Mouse (Mus musculus) subcutaneous adipose tissue, adult 2 months (tissue): Measurements from ENCODE around the gene Tnp2. TPM values are rescaled to one million over a fixed set of nuclear protein-coding genes. Genes with fewer than 3 reads are reported as not detected.

ENCODE experiments used
- polyA plus RNA-seq: library from polyadenylated mRNA; depleted of rRNA; stranded (reverse); fragments of >200 nt; gene quantifications from 2 replicates; pipeline ENCODE4 v1.2.3, GENCODE M21; 2012; ENCODE audit warnings: low replicate concordance; rRNA removed

Tnp2 gene
- 0.48 TPM in 1 of 2 replicates, not detected in the other for polyA plus RNA-seq

DNA sequence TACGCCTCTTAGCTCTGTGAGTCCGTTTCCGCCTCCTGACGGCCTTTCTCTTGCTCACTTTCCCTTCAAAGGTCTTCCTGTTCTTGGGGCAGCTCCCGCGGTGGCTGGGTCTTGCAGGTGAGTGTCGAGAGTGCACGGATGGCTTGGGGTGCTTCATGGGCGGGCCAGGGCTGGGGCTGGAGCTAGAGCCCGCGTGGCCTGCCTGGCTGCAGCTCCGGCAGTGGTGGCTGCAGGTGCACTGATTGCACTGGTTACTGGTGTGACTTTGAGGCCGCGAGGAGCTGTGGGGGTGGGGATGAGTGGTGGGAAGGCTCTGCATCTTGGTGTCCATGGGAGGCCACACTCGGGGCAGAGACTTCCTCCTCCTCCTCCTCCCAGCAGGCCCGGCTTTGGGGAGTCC, at the start of gene Tnp2:
Tnp2 (minus strand) TSS at position 390 of the 400 bp plus-strand sequence.

GRCm38 (mm10) chr16:10834911-10835587, 46.6 kb upstream of the Tnp2 start, which contains the start of gene Rmi2:
Rmi2 (plus strand) TSS chr16:10835059.

DNA sequence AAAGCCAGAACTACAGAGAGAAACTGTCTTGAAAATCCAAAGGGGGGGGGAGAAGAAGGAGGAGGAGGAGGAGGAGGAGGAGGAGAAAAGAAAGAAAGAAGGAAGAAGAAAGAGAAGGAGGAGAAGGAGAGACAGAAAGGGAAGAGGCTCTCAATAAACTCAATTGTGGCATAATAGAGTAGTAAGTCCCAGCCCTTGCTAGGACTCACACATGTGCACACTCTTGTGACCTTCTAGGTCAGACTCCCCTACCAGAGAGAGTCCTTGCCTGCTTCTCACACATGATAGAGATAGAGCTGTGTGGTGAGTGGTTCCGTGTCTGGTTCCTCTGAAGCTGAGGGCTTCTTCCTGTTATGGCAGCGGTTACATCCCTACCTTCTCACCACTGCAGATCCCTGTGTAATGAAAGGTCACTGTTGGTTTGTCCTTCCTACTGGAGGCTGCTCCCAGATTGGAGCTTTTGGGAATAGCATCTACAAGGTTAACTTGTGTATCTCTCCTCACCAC, 24.5 kb upstream of the Tnp2 start, which contains the start of gene Gm11172:
Gm11172 (plus strand) TSS at position 51 of the 507 bp plus-strand sequence.

GRCm38 (mm10) chr16:10805789-10806527, 17.5 kb upstream of the Tnp2 start, which contains the start of gene Prm1:
Prm1 (minus strand) TSS chr16:10805839.

GRCm38 (mm10) chr16:10796034-10796433, 7.6 kb upstream of the Tnp2 start, which contains the start of gene Prm2:
Prm2 (minus strand) TSS chr16:10796134.

DNA sequence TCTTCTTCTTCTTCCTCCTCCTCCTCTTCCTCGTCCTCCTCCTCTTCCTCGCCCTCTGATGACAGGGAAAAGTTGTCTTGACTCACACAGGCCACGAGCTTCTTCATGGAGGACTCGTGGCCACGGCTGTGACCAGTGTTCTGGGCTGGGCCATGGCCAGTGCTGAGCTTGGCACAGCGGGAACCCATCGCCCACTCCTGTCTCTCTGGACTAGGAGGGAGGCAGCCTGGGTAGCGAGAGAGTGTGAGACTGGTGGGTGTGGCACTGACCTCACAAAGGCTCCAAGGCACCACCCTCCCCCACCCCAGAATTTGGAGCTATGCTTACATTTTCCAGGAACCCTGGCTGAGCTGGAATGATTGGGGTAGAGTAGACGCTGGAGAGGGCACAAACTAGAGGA, 2.2 kb upstream of the Tnp2 start, which contains the start of gene Prm3:
Prm3 (minus strand) TSS at position 213 of the 400 bp plus-strand sequence.

DNA sequence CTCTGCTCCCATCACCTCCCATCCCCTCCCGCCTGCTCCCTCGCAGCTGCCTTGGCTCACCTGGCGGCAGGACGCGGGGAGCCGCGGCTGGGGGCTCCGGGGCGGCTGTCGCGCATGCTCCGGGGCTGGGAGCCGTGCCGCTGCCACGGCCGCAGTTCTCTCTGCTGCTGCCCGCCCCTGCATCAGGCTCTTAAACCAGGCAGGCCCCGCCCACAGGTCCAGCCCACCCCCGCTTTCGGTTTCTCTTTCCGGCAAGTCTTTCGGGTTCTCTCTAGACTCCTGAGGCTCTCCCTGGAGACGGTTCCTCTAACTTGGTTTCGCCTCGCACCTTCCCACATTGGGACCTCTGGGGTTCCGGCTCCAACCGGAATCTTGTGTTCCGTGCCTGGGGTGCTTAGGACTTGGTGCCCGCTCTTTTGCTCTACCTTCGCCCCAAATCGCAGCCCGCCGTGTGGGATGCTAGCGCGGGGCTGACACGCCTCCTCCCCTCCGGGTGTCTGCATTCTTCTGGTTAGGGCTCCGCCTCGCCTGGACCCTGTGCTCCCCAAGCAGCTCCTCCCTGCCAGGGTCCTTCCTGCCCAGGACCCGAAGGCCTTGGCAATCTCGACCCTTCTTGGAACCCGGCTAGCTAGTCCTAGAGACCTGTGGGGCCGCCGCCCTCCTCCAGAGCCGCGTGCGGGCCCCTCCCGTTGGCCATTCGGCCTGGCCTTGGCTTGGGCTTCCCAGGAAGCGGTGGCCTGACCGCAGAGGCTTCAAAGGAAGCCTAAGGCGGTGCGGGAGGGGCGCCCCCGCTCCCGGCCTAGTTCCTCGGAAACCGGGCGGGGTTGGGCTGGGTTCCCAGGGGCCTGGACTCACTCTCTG, 2.9 kb downstream of the Tnp2 start, which contains the start of gene Socs1:
Socs1 (minus strand) TSS at position 166 of the 861 bp plus-strand sequence.

Other genes starting within 250 kb of the Tnp2 start
- 32.2 and 57.5 TPM in 2 replicates for gene Dexi, start 245.6 kb downstream of the Tnp2 start, polyA plus RNA-seq
- 19.8 and 24.7 TPM in 2 replicates for gene Clec16a, start 243.3 kb downstream of the Tnp2 start, polyA plus RNA-seq
- 2.0 and 16.1 TPM in 2 replicates for gene Socs1, start 3.1 kb downstream of the Tnp2 start, polyA plus RNA-seq
- not detected in 2 replicates for gene Prm3, start 2.3 kb upstream of the Tnp2 start, polyA plus RNA-seq
- gene Prm2, start 7.5 kb upstream of the Tnp2 start, polyA plus RNA-seq: not detected in 2 replicates
- 0.51 TPM in 1 of 2 replicates, not detected in the other for gene Prm1, start 17.2 kb upstream of the Tnp2 start, polyA plus RNA-seq
- gene Gm11172, start 24.3 kb upstream of the Tnp2 start, polyA plus RNA-seq: not detected in 2 replicates
- 0.13 and 0.91 TPM in 2 replicates for gene Rmi2, start 46.4 kb upstream of the Tnp2 start, polyA plus RNA-seq